Mouse (Mus musculus) midbrain, embryonic 16.5 days (tissue): ENCODE results near the gene 2700049A03Rik. TPM values are rescaled to one million over a fixed set of nuclear protein-coding genes. Genes with fewer than 3 reads are reported as not detected.
A peak's percentile ranks its signal among the peaks of the same experiment; 100 is the strongest.

Source experiments
- ATAC-seq: fragments of 200-750 bp; cut with Nextera tagmentation; 2 replicates; pipeline ENCODE4 v1.8.0; 2017; ENCODE audit warnings: moderate TSS enrichment
- H3K27ac ChIP-seq: fragments of 300-500 bp; sonication (generic); 2 replicates; pipeline ENCODE4 v1.5.1; 2014; ENCODE audit warnings: mild to moderate bottlenecking, low read length, mixed read lengths
- H3K27me3 ChIP-seq: fragments of 300-500 bp; sonication (generic); 2 replicates; pipeline ENCODE4 v1.6.1; 2014; ENCODE audit warnings: low read depth, low read length, mixed read lengths; ENCODE audit not compliant: control insufficient read depth, insufficient read depth
- H3K36me3 ChIP-seq: fragments of 300-500 bp; sonication (generic); 2 replicates; pipeline ENCODE4 v1.6.1; 2014; ENCODE audit warnings: mild to moderate bottlenecking, low read length, moderate library complexity, mixed read lengths; ENCODE audit not compliant: control insufficient read depth, insufficient read depth
- H3K4me1 ChIP-seq: fragments of 300-500 bp; sonication (generic); 2 replicates; pipeline ENCODE4 v1.6.1; 2014; ENCODE audit warnings: mild to moderate bottlenecking, low read length, mixed read lengths; ENCODE audit not compliant: control insufficient read depth, insufficient read depth
- H3K4me2 ChIP-seq: fragments of 300-500 bp; sonication (generic); 2 replicates; pipeline ENCODE4 v1.6.1; 2014; ENCODE audit warnings: mild to moderate bottlenecking, low read length, mixed read lengths
- H3K4me3 ChIP-seq: fragments of 300-500 bp; sonication (generic); 2 replicates; pipeline ENCODE4 v1.5.1; 2014; ENCODE audit warnings: low read depth, mild to moderate bottlenecking, low read length, moderate library complexity, mixed read lengths
- H3K9ac ChIP-seq: fragments of 300-500 bp; sonication (generic); 2 replicates; pipeline ENCODE4 v1.6.1; 2014; ENCODE audit warnings: low read depth, low read length, mixed read lengths
- H3K9me3 ChIP-seq: fragments of 300-500 bp; sonication (generic); replicated peaks from 2 replicates; pipeline ENCODE4 v1.6.1; 2014; ENCODE audit warnings: mild to moderate bottlenecking, low read length, mixed read lengths; ENCODE audit not compliant: control insufficient read depth, poor library complexity, severe bottlenecking
- WGBS: fragments of 180-500 bp; shearing (Covaris S2); extraction: QIAGEN DNeasy Blood & Tissue Kit; methylation state at CpG from one replicate; pipeline ENCODE4 v1.1.7; 2014; 5-methylcytosine and 5-hydroxymethylcytosine counted together
- polyA plus RNA-seq: library from polyadenylated mRNA; unstranded; fragments of >200 nt; fragmentation: Nextera tagmentation; extraction: Ambion mirVana; gene quantifications from 2 replicates; pipeline ENCODE4 v1.2.1, GENCODE M21; 2015

The 2700049A03Rik gene
- polyA plus RNA-seq, 1 experiment from 2014 or later: 11.1 TPM

DNA sequence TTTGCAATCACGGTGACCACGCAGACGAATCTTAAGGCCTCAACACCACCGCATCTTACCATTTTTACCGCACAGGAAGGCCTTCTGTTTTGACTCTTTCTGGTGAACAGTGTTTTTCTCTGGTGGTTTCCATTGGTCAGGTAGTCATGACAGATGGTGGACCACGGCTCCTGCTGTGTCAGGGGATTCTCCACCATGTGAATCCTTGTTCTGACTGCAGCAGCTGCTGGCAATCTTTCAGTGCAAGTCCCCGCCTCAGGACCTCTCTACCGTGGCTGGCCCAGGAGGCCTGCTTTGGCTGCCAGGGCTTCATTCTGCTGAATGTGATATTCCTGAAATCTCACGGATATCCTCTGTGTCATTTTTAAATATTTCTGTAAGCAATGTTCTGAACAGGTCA, 13.4 kb upstream of the 2700049A03Rik start:
- H3K4me2 ChIP-seq: no peak overlapping the region
- 84% methylated on average over 9 of the region's 9 CpGs for WGBS

GRCm38 (mm10) chr12:71135581-71135980, 1.1 kb upstream of the 2700049A03Rik start:
- Histone ChIP-seq H3K9me3 (no peaks in the 10 kb centered on the region), H3K27ac (no peak overlapping the region), H3K9ac (peak overlapping the region; percentile 27; the same call in 1 of the 2 replicates), H3K36me3 (peaks cover 4% of the 10 kb centered on the region), H3K27me3 (no peaks in the 10 kb centered on the region), H3K4me3 (peak overlapping the region; percentile 96), H3K4me1 (peaks cover 30% of the 10 kb centered on the region), H3K4me2 (peak overlapping the region; percentile 84)
- WGBS: 39% methylated on average over 5 of the region's 5 CpGs
- no peak for ATAC-seq

More for the DNA sequence above, 13.4 kb upstream of the 2700049A03Rik start:
- Histone ChIP-seq H3K9ac (no peak overlapping the region), H3K27ac (no peak overlapping the region), H3K36me3 (peaks cover 20% of the 10 kb centered on the region), H3K4me3 (no peak overlapping the region), H3K4me1 (no peaks in the 10 kb centered on the region), H3K27me3 (no peaks in the 10 kb centered on the region), H3K9me3 (no peaks in the 10 kb centered on the region)
- no peak for ATAC-seq

- peak overlapping the region; percentile 84 for H3K4me2 ChIP-seq
- H3K9me3 ChIP-seq: no peaks in the 10 kb centered on the region
- ATAC-seq: peak; percentile 80
- H3K9ac ChIP-seq: peak overlapping the region; percentile 93
- no peaks in the 10 kb centered on the region for H3K27me3 ChIP-seq
- H3K27ac ChIP-seq: peak overlapping the region; percentile 78
- peaks cover 30% of the 10 kb centered on the region for H3K4me1 ChIP-seq
- peaks cover 13% of the 10 kb centered on the region for H3K36me3 ChIP-seq
- WGBS: 0% methylated on average over 30 of the region's 30 CpGs
- peak overlapping the region; percentile 96 for H3K4me3 ChIP-seq
These were observed 385 bp downstream of the 2700049A03Rik start for GRCm38 (mm10) chr12:71136974-71137491.

DNA sequence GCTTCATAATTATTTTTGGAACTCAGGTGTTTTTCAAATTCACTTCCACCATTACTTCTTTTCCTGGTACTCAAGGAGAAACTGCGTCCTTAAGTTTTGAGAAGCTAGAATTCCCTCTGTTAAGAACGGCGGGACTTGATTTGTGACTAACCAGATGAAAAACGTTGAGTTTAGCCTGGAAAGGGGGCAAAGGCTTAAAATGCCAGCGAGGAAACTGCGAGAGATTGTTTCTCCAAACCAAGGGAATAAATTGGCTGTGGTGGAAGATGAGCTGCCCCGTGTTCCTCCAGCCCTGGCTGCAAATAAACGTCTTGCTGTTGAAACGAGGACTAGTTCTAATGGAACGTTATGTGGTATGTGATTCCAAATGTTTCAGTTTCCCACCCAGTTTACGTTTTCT, 1.0 kb downstream of the 2700049A03Rik start:
- Histone ChIP-seq H3K36me3 (peaks cover 14% of the 10 kb centered on the region; the same call in 1 of the 2 replicates), H3K27ac (no peak overlapping the region), H3K9ac (peak overlapping the region; percentile 53; the same call in 1 of the 2 replicates), H3K4me2 (peak overlapping the region; percentile 84), H3K4me1 (peaks cover 30% of the 10 kb centered on the region), H3K9me3 (no peaks in the 10 kb centered on the region), H3K4me3 (peak overlapping the region; percentile 96), H3K27me3 (no peaks in the 10 kb centered on the region)
- 6% methylated on average over 11 of the region's 11 CpGs for WGBS
- no peak for ATAC-seq

DNA sequence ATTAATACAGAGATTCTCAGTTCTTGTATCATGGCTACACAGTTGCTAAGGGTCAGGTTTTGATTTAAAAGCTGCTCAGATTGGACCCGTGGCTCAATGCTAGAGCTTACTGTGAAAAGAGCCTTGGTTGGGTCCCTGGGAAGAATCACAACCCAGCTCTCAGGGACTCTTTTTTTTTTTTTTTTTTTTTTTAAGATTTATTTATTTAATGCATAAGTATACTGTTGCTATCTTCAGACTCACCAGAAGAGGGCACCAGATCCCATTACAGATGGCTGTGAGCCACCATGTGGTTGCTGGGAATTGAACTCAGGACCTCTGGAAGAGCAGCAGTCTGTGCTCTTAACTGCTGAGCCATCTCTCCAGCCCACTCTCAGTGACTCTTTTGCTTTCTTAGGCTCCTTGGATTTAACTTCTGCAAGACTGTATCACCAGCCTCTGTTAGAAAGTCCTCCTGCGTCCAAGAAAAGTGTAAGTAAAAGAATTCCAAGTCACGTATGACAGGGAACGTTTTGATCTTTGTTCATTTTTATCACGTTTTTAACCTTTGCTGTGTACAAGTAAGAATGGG, 2.7 kb downstream of the 2700049A03Rik start:
- no peak overlapping the region for H3K27ac ChIP-seq
- H3K9ac ChIP-seq: no peak overlapping the region
- ATAC-seq: no peak
- H3K9me3 ChIP-seq: no peaks in the 10 kb centered on the region
- no peak overlapping the region for H3K4me2 ChIP-seq
- H3K4me1 ChIP-seq: peaks cover 30% of the 10 kb centered on the region
- no peaks in the 10 kb centered on the region for H3K27me3 ChIP-seq
- WGBS: 76% methylated on average over 5 of the region's 5 CpGs
- H3K36me3 ChIP-seq: peaks cover 14% of the 10 kb centered on the region; the same call in 1 of the 2 replicates
- no peak overlapping the region for H3K4me3 ChIP-seq

DNA sequence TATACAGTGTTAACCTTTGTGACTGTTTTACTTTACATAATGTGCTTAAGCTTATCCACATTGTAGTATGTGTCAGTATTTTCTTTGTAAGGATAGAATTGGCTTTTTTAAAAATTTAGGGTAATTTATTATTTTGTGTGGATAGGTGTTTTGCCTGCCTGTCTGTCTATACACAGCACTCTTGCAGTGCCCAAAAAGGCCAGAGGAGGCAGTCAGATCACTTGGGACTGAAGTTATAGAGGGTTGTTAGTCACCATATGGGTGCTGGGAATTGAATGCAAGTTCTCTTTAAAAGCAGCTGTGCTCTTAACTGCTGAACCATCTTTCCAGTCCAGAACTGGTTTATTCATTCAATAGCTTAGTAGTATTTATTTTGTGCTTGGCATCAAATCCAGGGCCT, 4.5 kb downstream of the 2700049A03Rik start:
- Histone ChIP-seq H3K4me3 (no peak overlapping the region), H3K4me2 (no peak overlapping the region), H3K4me1 (peaks cover 21% of the 10 kb centered on the region), H3K36me3 (peaks cover 20% of the 10 kb centered on the region), H3K27me3 (no peaks in the 10 kb centered on the region), H3K27ac (no peak overlapping the region), H3K9ac (no peak overlapping the region), H3K9me3 (no peaks in the 10 kb centered on the region)
- ATAC-seq: no peak

GRCm38 (mm10) chr12:71147641-71148040, 11.0 kb downstream of the 2700049A03Rik start:
- no peaks in the 10 kb centered on the region for H3K9me3 ChIP-seq
- H3K36me3 ChIP-seq: peaks cover 30% of the 10 kb centered on the region
- no peak overlapping the region for H3K4me3 ChIP-seq
- no peaks in the 10 kb centered on the region for H3K4me1 ChIP-seq
- H3K4me2 ChIP-seq: no peak overlapping the region
- no peak overlapping the region for H3K27ac ChIP-seq
- ATAC-seq: no peak
- H3K9ac ChIP-seq: no peak overlapping the region
- no peaks in the 10 kb centered on the region for H3K27me3 ChIP-seq
- 89% methylated on average over 3 of the region's 3 CpGs for WGBS

DNA sequence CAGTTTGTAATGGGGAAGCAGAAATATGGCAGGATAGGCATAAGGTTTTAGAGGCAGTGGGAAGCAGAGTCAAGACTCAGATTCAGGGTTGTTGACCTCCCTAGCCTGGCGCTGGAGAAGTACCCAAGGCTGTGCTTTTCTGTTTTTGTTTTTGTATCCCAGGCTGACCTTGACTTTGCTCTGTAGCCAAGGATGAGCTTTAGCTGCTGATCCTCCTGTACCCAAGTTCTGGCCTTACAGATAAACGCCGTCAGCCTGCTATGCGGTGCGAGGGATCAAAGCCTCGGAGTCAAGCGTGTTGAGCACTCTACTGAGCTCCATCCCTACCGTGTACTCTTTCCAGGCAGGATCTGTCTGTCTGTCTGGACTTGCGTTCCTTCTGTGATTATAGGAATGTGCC, 12.2 kb downstream of the 2700049A03Rik start:
- Histone ChIP-seq H3K27me3 (no peaks in the 10 kb centered on the region), H3K9ac (no peak overlapping the region), H3K4me1 (no peaks in the 10 kb centered on the region), H3K4me3 (no peak overlapping the region), H3K36me3 (peaks cover 35% of the 10 kb centered on the region), H3K27ac (no peak overlapping the region), H3K9me3 (no peaks in the 10 kb centered on the region), H3K4me2 (no peak overlapping the region)
- 97% methylated on average over 9 of the region's 9 CpGs for whole genome bisulfite sequencing
- ATAC-seq: no peak

DNA sequence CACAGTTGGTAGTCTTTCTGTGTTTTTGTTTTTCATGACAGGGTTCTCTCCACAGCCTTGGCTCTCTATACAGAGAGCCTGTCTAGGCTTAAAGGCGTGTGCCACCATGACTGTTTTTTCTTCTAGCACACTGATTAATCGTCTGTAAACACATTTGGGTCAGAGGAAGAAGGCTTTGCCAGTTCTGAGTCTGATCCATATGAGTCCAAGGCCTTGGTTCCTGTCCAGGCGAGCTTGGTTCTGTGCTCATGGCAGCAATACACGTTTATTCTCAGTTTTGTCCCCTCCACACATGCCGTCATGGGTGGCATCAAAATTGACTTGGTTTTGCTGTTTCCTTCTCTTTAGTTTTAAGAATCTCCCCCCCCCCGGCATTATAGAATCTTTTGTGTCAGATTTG, 12.8 kb downstream of the 2700049A03Rik start:
- Histone ChIP-seq H3K27me3 (no peaks in the 10 kb centered on the region), H3K27ac (no peak overlapping the region), H3K4me1 (no peaks in the 10 kb centered on the region), H3K36me3 (peaks cover 38% of the 10 kb centered on the region), H3K4me3 (no peak overlapping the region), H3K4me2 (no peak overlapping the region), H3K9me3 (no peaks in the 10 kb centered on the region), H3K9ac (no peak overlapping the region)
- ATAC-seq: no peak
- WGBS: 88% methylated on average over 6 of the region's 6 CpGs
